Mouse (Mus musculus): ENCODE measurements around the gene Wdfy2.

DNA sequence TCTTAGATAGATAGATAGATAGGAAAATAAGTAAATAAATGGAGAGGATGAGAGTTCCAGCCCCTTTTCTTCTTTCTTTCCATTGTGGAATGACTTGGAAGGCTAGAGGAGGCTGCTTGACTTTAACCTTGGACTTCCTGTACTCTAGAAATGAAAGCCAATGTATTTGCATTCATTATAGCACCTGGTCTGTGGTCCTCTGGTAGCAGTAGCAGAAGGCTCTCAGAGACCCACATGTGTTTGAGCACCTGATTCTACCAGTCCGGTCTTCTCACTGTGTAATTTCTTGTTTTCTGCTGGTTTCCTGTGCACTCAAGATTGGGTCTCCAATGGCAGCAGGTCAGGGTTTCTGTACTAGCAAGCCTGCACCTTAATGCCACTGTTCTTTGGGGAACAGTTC lies 30.1 kb downstream of the Wdfy2 start:
- TF ChIP-seq CTCF (IDR thresholded peaks at IDR 0.05; ENCODE audit: insufficient read depth, low read length) (no peak), POLR2A (IDR thresholded peaks at IDR 0.05; ENCODE audit: borderline replicate concordance, extremely low read depth, low read depth, low read length) (no peak)

All from lung, adult 2 months (tissue).